Mouse (Mus musculus) spleen, postnatal 4 days (tissue): ENCODE results near the gene Btn2a2.

Source experiments
- DNase-seq, 2 experiments: peaks; one replicate each; pipeline ENCODE4 v3.0.0; 2022; ENCODE audit warnings: low spot score in 2 of 2

Gene Btn2a2

DNA sequence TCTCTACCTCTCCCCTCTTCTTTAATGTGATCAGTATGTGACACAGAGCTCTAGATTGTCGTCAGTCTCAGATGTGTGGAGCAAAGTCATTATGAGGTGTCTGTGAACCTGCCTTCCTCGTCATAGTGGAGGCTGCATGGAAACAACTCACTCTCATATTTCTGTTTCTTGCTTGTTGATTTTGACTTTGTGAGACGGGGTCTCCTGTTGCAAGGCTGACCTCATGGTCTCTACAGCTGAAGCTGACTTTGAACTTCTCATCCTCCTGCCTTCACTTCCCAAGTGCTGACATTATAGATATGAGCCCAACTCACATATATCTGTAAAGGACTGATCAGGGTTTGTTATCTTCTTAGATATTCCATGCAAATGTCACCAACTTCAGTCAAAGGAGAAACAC, 39.9 kb downstream of the Btn2a2 start:
- DNase-seq: no peak

DNA sequence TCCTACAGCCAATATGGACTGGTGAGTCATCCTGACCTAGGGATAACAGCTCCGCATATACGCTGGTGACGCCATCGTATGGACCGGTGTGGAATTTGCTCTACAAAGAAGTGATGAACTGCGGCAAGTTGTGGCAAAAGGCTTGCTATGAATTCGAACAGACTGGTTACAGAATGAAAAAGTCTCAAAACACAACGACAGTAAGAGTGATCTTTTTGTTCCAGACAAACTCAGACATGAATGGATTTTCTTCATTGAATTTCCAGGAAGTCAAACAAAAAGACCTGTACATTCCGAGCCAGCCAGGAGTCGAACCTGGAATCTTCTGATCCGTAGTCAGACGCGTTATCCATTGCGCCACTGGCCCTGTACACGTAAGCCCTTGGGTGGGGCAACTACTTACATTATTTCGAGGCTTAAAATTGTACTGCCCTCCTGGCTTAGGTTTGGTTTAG, 42.1 kb downstream of the Btn2a2 start:
- DNase-seq: peak; percentile 86 to 93

DNA sequence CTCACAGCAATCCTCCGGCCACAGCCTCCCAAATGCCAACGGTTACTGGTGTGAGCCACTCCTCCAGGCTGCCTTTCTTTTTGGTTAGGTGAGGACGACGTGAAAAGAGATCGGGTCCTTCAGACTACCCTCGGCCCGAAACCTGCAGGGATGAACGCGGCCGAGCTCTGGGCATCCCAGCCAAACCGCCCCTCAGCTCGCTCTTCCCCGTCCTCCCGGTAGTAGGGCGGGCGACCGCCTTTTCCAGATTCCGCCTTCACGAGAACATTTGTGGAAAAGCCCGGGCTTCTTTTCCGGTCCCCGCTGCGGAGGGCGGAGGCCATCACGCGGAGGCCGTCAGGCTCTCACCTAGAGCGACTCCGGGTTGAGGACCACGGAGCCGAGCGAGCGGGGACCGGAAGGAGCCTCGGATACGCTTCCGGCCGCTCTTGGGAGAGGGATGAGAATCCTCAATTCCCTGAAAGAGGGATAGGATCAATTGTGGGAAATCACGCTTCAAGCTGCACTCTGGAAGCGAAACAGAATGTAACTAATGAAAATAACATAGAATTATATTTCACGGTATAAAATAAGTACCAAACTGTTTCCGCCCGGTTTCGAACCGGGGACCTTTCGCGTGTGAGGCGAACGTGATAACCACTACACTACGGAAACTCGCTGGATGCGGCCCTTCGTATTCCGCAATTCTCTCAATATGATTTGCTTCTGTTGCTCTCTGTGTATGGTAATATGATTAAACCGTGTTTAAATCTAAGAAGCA, 42.9 kb downstream of the Btn2a2 start:
- DNase-seq: peak; percentile 92 to 97

GRCm38 (mm10) chr13:23445156-23445555, 43.5 kb downstream of the Btn2a2 start:
- DNase-seq: no peak

DNA sequence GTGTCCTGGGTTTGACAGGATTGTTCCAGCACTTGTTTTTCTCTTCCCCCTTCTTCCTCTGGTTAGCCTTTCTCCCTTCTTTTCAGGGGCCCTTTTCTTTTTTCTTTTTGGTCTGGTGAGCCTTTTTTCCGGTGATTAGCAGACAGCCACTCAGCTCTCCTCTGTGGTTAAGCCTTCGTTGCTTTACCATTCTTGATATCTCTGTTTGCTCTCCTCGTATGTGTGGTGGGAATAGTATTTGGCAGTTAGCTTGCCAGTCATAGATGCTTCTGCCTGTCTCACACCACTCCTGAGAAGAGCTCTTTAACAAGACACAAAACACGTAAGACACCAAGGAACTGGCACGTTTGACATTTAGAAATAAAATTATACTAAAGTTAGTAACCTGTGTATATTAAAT, 44.2 kb downstream of the Btn2a2 start:
- DNase-seq: no peak

- no peak for DNase-seq
Measured at GRCm38 (mm10) chr13:23439901-23440300, 48.8 kb downstream of the Btn2a2 start.

DNA sequence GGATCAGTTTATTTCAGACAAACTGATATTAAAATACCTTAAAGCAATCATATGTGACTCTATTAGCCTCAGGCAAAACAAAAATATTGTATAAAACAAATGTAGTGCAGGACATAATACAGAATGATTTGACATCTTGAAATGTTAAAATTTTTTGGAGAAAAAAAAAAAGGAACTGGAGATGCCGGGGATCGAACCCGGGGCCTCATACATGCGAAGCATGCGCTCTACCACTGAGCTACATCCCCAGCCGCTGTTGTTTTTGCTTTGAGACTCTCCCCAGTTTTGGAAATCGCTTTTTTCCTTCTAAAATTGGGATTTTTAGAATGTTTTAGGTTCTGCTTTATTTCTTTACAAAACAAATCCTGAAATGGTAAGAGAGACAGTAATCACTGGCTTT, 50.1 kb downstream of the Btn2a2 start:
- DNase-seq: peak; percentile 71 to 87

DNA sequence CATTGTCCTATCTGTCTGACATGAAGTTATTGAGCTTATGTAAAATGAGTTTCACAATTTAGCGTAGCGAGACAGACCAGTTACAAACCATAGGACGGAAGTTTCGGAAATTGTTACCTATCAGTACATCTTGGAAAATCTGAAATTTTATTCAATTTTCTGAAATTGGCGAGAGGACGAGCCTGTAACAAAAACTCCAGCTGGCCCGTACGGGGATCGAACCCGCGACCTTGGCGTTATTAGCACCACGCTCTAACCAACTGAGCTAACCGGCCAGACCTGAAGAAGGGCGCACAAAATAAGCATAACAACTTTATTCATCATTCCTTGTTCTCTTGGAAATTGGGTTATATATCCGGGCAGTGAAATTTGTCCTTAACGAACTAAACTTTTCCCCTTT, 50.7 kb downstream of the Btn2a2 start:
- DNase-seq: peak; percentile 91 to 95

- DNase-seq: peak; percentile 74 to 89
Measured at GRCm38 (mm10) chr13:23436861-23437822, 51.5 kb downstream of the Btn2a2 start.

DNA sequence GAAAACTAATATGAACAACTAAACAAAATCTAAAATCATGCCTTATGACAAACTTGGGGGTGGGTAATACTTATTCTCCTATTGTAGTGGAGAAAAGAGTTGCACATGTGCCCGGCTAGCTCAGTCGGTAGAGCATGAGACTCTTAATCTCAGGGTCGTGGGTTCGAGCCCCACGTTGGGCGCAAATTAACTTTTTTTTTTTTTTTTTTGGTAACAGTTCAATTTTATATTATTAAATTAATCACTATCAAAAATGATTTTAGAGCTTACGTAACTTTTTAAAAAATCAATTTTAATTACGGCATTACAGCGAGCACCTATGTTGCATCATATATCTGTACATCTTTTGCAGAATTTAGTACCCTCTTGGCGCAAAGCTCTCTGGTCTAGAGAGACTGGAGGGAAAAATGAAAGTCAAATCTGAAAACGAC, 52.4 kb downstream of the Btn2a2 start:
- DNase-seq: peak; percentile 58 to 77

DNA sequence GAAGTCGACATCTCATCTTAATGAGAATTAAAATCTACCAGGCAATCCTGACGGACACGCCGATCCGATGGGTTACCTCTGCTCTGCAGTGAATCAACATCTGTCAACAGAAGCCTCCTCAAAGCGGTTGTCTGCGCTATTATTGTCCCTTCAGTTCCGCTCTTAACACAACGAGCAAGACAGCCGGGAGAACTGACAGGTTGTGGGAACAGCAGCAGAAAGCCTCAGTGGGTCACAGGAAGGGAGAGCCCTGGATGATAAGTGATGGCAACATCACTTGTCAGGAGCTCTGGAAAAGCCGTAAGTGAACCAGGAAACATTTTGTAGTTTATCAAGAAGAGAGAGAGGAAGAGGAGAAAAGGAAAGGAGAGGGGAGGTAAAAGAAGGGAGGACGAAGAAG, 53.0 kb downstream of the Btn2a2 start:
- DNase-seq: no peak

DNA sequence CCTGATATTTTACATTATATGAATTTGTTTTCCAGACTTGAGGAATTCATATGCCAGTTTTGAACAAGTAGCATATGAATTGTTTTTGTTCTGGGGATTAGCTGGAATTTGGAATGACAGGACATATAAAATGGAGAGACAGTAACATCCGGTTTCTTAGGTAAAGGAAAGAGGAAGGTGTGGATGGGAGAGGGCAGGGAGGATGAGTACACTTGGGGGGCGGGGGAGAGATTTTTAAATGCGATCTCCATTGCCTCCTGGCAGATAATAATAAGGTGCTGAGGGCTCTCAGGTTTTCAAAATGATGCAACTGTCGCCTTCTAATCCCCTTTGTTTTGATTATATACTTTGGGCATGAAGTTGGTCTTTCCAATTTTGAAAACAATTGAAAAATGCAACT, 53.4 kb downstream of the Btn2a2 start:
- no peak for DNase-seq

DNA sequence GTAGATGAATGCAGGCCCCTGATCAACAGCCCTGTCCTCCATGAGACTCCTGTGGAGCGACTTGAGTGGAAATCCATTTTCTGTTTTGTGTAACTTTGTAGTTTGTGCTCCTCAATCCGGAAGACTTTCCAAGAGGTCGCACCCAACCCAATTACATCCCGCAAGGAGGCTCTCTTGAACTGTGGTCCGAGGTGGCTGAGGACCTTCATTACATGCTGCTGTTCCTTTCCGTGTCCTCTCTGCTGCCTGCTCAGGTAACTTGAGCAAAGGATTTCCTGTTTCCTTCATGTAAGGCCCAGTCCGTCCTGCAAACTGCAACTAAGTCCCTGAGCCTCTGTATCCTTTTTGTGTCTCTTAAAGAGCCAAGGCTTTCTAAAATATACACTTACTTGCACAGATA, 54.2 kb downstream of the Btn2a2 start:
- DNase-seq: no peak

DNA sequence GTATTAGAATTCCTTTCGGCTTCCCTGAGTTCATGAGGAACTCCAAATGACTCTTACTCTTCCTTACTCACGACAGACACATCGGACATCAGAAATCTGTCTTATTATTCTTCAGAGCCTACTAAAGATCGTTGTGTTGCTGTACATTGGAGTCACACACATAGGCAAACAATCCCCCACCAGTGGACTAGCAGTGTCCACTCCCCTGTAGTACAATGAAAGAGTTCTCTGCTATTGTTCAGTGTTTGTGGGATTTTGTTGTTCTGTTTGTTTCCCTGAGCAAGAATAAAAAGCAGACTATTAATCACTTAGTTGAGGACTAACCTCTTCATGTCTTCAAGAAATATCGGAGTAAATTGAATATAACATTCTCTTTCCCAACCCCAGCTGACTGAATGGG, 54.9 kb downstream of the Btn2a2 start:
- DNase-seq: no peak

DNA sequence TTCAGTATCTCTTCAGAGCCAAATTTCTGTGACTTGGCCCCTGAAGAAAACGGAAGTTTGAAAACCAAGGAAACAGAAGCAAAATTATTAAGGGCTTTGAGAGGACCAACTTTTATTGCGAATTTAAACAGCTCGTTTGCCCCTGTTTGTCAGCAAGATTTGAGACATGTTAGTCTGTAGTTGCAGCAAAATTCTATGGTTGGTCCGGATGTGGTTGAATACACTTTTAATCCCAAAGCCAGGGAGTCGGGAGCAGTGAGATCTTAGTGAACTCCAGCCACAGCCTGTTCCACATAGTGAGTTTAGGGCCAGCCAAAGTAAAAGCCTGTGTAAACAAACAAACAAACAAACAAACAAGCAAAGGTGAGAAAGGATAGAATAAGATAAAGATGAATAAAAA, 55.5 kb downstream of the Btn2a2 start:
- DNase-seq: no peak

DNA sequence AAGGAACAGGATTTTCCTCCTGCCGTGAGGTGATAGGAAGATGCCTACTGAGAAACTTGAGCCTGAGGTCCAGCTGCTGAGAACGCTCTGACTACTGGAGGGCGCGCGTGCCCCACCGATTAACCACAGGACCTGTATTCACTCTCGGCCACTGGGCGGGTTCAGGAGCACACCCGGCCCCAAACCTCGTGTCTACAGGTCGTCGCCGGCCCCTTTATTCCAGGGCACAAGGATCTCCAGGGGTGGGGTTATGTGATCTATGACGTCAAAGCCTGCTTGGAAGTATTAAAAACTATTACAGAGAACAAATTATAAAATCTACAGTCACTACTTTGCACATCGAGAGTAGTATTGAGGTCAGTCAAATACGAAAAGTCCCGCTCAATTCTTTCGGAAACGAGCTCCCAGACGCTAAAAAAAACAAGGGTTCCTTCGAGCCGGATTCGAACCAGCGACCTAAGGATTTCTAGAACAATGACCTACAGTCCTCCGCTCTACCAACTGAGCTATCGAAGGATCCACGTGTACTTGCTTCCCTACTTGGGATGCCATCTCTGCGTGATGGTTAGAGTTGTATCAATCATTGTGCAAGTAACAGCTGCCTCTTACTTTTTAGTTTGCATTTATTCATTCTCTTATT, 56.0 kb downstream of the Btn2a2 start:
- DNase-seq: peak; percentile 95 to 98

GRCm38 (mm10) chr13:23431351-23431771, 57.3 kb downstream of the Btn2a2 start:
- DNase-seq: peak; percentile 82 to 90

DNA sequence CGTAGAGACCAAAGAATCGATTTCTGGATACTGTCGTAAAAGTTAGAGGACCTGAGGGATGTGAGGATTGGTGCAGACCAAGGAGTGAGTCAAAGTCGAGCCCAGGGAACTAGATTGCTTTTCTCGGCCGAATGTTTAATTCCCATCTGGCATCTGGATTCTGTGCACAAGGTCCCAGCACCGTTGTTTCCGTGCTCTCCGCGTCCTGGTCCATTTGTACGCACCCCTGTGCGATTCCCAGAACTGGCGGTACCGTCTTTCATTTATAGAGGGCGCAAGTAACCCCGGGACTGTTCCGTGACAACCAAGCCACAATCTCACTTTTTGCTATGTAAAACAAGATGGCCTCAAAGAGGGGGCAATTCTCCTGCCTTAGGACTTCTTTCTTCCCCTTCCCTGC, 57.9 kb downstream of the Btn2a2 start:
- peak; percentile 77 to 86 for DNase-seq

GRCm38 (mm10) chr13:23429771-23430380, 58.8 kb downstream of the Btn2a2 start:
- DNase-seq: no peak

- no peak for DNase-seq
Measured at GRCm38 (mm10) chr13:23428166-23428993, 60.3 kb downstream of the Btn2a2 start.
